Mouse (Mus musculus) cerebellum, adult (tissue): ENCODE results near the gene Otogl.
"Not testable (repeated sequence)": the region's sequence is repeated elsewhere in the genome, so short reads cannot be mapped to it uniquely, and the experiment has no call there.

Experiments
- ATAC-seq: cut with Nextera tagmentation; 2 replicates; pipeline ENCODE4 v1.9.2; 2017; ENCODE audit warnings: mild to moderate bottlenecking, moderate library complexity, mixed read lengths; ENCODE audit not compliant: insufficient number of reproducible peaks, low FRiP score, low TSS enrichment

Otogl gene

GRCm38 (mm10) chr10:107813814-107814483 lies 98.0 kb downstream of the Otogl start:
- no peak for ATAC-seq

DNA sequence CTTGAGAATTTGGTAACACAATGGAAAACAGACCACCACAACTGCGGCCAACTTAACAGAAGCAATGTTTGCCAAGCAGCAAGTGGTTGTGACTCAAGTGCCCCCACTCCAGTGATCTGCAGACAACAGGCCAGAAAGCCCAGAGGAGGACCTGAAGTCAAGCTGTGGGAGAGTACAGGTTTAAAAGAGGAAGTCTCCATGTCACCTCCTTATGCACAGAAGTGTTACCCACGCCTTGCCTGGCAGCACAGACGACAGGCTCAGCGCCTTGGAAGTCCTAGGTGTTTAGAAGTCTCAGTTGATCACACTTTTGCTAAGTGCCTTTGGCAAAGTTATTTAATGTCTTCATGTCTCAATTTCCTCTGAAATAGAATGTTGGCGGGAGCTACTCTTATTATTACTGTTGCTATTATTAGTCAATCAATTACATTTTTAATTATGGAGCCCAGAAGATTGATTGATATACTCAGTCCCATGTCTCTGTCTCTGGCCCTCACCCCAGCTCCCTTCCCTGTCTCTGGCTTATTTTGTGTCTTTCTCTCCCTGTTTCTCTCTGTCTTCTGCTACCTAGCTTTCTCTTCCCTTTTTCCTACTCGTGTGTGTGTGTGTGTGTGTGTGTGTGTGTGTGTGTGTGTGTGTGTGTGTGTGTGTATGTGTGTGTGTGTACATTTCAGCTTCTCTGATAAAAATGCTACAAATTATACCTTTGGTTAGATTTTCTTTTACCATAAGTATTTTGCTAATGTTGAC lies 101.1 kb downstream of the Otogl start:
- no peak for ATAC-seq

- ATAC-seq: no peak
Measured at GRCm38 (mm10) chr10:107805203-107805602, 106.7 kb downstream of the Otogl start.

DNA sequence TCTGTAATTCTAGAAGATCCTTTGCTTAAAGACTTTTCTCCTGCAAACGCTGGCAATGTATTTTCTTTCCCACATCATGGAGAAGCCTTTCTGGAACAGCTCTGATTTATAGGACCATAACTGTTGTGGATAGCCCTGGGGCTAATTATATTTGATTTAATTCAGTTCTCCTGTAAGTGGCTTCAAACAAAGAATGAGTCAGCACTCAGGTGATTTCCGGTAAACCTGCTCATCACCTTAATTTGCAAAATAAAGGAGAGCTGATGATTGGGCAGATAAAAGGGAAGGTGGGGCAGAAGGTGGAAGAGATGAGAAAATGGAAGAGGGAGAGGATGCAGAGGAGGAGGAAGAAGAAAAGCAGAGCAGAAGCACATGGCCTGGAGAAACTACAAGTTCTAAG lies 107.6 kb downstream of the Otogl start:
- ATAC-seq: not testable (repeated sequence)

DNA sequence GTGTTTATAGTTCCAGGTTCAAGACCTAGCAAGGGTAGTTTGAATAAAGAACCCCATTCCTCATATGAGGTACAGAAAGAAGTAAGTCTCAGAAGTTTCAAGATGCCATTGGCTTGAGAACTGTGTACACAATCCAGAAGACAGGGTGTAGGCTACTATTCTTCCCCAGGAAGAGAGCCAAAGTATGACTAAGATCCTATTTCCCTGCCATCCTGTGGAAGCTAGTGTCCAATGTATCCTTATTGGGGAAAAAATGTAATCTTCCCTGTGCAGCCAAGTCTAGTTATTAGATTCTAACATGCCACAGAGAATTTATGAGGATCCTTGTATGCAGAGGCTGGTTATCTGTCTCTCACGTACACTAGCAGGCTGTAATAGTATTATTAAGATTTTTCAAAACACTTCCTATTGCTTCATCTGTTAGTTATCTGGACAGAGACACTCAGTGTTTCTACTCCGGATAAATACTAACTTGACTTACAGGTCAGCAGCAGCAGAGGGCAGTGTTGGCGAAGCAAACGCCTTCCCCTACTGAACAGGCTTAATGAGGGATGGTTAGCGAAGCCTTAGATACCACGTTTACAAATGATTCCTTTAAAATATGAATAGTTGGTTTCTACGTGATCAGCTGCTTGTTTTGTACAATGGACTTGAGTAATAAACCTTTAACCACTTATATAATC lies 112.1 kb downstream of the Otogl start:
- peak; percentile 78 for ATAC-seq

- no peak for ATAC-seq
Measured at GRCm38 (mm10) chr10:107794812-107795756, 116.8 kb downstream of the Otogl start.

- no peak for ATAC-seq
Measured at GRCm38 (mm10) chr10:107792491-107792890, 119.4 kb downstream of the Otogl start.

GRCm38 (mm10) chr10:107779548-107779947 lies 132.4 kb downstream of the Otogl start:
- ATAC-seq: no peak

GRCm38 (mm10) chr10:107759624-107760023 lies 152.3 kb downstream of the Otogl start:
- no peak for ATAC-seq

- ATAC-seq: no peak
Measured at GRCm38 (mm10) chr10:107753471-107753870, 158.5 kb downstream of the Otogl start.

DNA sequence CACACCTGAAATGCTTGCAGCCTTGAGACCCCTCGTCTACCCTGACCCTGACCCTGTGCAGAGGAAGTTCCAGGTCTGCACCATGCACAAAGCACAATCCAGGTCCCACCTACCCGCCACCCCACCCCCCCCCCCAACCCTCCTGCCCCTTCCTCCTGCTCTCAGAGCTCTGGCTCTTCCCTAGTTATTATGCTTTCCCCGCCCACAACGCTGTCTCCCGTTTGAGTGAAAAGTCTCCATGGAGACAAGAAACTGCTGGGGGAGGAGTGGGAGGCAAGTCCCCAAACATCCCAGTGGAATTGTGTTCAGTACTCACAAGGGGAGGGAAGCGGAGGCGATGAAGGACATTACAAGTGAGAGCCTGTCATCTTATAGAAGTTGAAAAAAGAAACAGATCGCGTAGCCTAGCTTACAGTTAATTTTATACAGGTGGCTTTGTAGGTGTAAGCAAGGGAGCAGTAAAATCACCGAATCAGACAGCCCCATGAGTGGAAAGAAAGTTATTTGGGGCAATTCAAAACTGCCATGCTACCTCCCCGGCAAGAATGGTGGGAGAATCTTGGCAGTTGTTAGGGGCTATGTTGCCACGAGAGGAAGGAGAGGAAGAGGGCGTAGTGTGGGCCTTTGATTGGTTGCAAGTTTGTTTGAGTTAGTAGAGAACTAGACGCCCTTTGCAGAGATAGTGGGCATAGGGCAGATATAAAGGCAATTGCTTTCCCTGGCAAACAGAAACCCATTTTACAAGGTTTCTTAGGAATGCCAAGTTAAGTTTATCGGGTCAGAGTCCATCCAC lies 159.4 kb downstream of the Otogl start:
- ATAC-seq: no peak

DNA sequence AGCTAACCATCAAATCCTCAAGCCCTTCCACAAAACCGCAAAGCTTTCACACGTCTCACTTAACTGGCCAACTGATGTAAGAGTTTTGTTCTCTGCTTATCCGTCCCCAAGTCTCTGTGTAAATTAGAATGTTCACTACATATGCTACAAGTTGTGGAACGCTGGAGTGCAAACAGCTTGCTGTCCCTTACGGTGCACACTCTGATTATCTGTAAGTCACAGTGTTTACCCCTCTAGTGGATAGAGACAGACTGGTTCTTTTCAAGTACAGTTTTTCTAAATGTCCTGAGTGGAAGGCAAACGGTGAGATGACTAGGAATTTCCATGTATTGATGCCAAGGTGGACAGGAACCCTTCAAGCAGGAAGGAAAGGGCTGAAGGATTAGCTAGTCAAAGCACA lies 160.0 kb downstream of the Otogl start:
- no peak for ATAC-seq

GRCm38 (mm10) chr10:107747566-107747965 lies 164.4 kb downstream of the Otogl start:
- no peak for ATAC-seq

DNA sequence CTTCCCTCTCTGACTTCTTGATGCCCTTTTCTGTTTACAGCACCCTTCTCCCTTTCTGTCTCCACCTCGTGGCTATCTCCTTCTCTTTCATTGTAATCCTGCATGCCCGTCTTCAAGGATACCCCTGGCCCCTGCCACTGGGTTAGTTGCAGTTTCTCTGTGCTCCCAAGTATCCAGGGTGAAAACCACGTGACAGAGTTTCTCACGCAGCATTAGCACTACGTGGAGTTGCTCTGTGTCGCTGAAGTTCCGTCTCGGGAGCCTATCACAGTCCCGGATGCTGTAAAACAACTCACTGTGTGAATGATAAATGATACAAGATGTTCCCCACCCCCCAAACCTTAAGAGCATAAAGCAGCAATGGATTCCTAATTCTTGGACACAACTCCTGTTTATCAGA lies 165.2 kb downstream of the Otogl start:
- ATAC-seq: no peak; the same call in 1 of the 2 replicates

- ATAC-seq: no peak
Measured at GRCm38 (mm10) chr10:107739815-107740214, 172.1 kb downstream of the Otogl start.

DNA sequence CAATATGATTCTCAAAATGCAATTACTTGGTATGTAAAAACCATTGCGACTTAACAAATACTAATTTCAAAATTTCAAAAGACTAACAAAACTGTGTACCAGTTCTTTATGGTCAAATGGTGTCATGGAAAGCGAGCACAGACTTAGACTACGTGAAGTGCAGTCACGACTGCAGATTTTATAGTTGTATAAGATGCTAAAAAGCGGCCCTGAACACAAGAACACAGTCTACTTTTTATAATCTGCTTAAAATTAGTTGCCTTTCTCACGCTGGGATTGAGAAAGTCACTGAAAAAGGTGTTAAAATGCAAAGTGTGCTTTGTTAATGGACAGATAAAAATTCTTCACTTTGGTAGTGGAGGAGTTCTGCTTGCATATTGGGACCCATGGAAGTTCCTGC lies 174.2 kb downstream of the Otogl start:
- no peak for ATAC-seq

GRCm38 (mm10) chr10:107735448-107735847 lies 176.5 kb downstream of the Otogl start:
- ATAC-seq: no peak

DNA sequence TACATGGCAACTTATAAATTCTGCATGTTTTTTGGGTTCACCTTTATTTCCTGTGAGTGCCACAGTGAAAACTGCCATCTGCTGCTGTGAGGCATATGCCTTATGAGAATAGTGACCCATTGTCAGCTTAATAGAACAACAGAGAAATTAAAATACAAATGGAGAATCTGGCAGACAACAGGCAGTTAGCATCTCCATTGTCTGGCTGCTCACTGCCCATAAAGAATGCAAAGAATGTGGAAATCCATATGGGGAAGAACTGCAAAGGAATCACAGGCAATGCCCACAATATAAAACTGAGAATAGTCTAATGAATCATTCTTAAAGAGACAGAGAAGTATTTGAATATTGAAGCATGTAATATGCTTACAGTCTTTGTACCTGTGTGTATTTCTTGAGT lies 177.6 kb downstream of the Otogl start:
- ATAC-seq: no peak

DNA sequence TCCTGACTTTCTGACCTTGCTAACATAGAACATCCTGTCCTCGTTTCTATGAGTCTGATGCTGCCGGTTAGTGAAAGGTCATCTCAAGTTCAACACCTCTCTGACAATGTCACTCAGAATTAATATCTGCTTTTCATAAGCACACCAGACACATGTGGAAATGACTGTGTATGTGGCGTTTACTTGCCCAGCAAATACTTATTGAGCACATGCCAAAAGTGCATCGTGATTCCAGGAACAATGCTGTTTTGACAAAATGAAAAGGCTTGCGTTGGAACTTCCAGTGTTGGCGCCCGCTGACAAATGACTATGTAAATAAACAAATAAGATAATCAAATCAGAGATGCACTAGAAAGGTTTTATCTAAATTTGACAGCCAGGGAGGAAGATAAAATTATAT lies 186.3 kb downstream of the Otogl start:
- ATAC-seq: no peak

DNA sequence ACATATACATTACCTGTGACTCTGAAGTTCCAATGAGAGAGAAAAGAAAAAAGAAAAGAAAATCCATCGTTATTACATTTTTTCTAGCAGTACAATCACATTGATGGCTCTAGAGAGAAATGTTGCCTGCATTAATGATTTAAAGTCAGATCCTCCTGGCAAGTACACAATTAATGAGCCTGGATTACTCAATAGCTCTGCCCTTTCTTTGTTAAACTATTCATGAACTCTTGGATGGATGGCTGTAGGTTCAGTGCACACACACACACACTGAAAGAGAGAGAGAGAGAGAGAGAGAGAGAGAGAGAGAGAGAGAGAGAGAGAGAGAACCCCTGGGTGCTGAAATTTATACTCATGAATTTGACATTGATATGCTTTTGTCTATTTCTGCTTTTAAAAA lies 192.1 kb downstream of the Otogl start, which contains the start of gene Ptprq:
Gene Ptprq (minus strand): TSS at position 246 of the 400 bp plus-strand sequence.
- ATAC-seq: no peak
